Mouse (Mus musculus) C2C12 (cell line): ENCODE data around the gene Zbed4. TPM values are rescaled to one million over a fixed set of nuclear protein-coding genes. Genes with fewer than 3 reads are reported as not detected.

ENCODE experiments used
- H3K27me3 ChIP-seq: one replicate; pipeline ENCODE4 v1.6.1; 2011; ENCODE audit not compliant: control insufficient read depth, insufficient read depth, insufficient read length
- H3K36me3 ChIP-seq: one replicate; pipeline ENCODE4 v1.6.1; 2011; ENCODE audit not compliant: control insufficient read depth, insufficient read depth
- H3K4me3 ChIP-seq: one replicate; pipeline ENCODE4 v1.5.1; 2011; ENCODE audit warnings: mild to moderate bottlenecking, control low read depth; ENCODE audit not compliant: poor library complexity, insufficient read depth, severe bottlenecking
- H3K79me2 ChIP-seq: one replicate; pipeline ENCODE4 v1.6.1; 2011; ENCODE audit not compliant: control insufficient read depth, insufficient read depth
- H3K79me3 ChIP-seq: one replicate; pipeline ENCODE4 v1.6.1; 2011; ENCODE audit warnings: low read depth, control low read depth
- H3ac ChIP-seq: one replicate; pipeline ENCODE3; 2011; ENCODE audit warnings: low read depth; ENCODE audit not compliant: control insufficient read depth, insufficient read length
- CEBPB ChIP-seq: IDR thresholded peaks from one replicate; pipeline ENCODE4 v1.6.1; 2011; ENCODE audit warnings: low read depth, mild to moderate bottlenecking, control low read depth, moderate library complexity
- CTCF ChIP-seq: IDR thresholded peaks from one replicate; pipeline ENCODE4 v1.5.1; 2011; ENCODE audit not compliant: control insufficient read depth, insufficient read depth, insufficient read length
- FOSL1 ChIP-seq: IDR thresholded peaks from one replicate; pipeline ENCODE4 v1.8.0; 2011; ENCODE audit warnings: mild to moderate bottlenecking, low read length; ENCODE audit not compliant: poor library complexity, insufficient read depth, severe bottlenecking
- MAX ChIP-seq: IDR thresholded peaks from one replicate; pipeline ENCODE4 v1.6.1; 2011; ENCODE audit warnings: mild to moderate bottlenecking, control low read depth
- MYOD1 ChIP-seq: IDR thresholded peaks from one replicate; pipeline ENCODE4 v1.6.1; 2011; ENCODE audit warnings: low read depth; ENCODE audit not compliant: control insufficient read depth, insufficient read length
- MYOG ChIP-seq: IDR thresholded peaks from one replicate; pipeline ENCODE4 v1.6.1; 2011; ENCODE audit not compliant: control insufficient read depth, insufficient read length; ENCODE audit errors: extremely low read depth
- USF1 ChIP-seq: IDR thresholded peaks from one replicate; pipeline ENCODE4 v1.6.1; 2011; ENCODE audit warnings: low read depth, mild to moderate bottlenecking, control low read depth, moderate library complexity
- polyA plus RNA-seq: library from polyadenylated mRNA; unstranded; fragments of >200 nt; fragmentation: generic; extraction: Trizol; gene quantifications from one replicate; pipeline ENCODE4 v1.2.1, GENCODE M21; 2012; ENCODE audit warnings: missing spikeins

The Zbed4 gene
- polyA plus RNA-seq, 1 experiment: 9.6 TPM

GRCm38 (mm10) chr15:88819906-88820303, 68.4 kb downstream of the Zbed4 start:
- peak overlapping the region; percentile 94 for H3K4me3 ChIP-seq
- TF ChIP-seq MYOD1 (peak; percentile 34), USF1 (no peak), MYOG (no peak), CEBPB (no peak), FOSL1 (no peak), MAX (no peak), CTCF (no peak)
- H3K79me3 ChIP-seq: peaks cover 7% of the 10 kb centered on the region
- H3K36me3 ChIP-seq: peaks cover 53% of the 10 kb centered on the region
- H3ac ChIP-seq: peak overlapping the region; percentile 84
- H3K79me2 ChIP-seq: peaks cover 39% of the 10 kb centered on the region
- no peaks in the 10 kb centered on the region for H3K27me3 ChIP-seq

GRCm38 (mm10) chr15:88821403-88821802, 69.9 kb downstream of the Zbed4 start:
- Histone ChIP-seq H3K36me3 (peaks cover 51% of the 10 kb centered on the region), H3K79me3 (peaks cover 7% of the 10 kb centered on the region), H3K27me3 (no peaks in the 10 kb centered on the region), H3ac (no peak overlapping the region), H3K4me3 (peak overlapping the region; percentile 3), H3K79me2 (peaks cover 39% of the 10 kb centered on the region)
- TF ChIP-seq CTCF (no peak), USF1 (no peak), CEBPB (no peak), MAX (no peak), MYOD1 (no peak)

GRCm38 (mm10) chr15:88822513-88822912, 71.1 kb downstream of the Zbed4 start:
- Histone ChIP-seq H3K36me3 (peaks cover 46% of the 10 kb centered on the region), H3K27me3 (no peaks in the 10 kb centered on the region)

GRCm38 (mm10) chr15:88823376-88823775, 71.9 kb downstream of the Zbed4 start:
- Histone ChIP-seq H3K4me3 (no peak overlapping the region), H3K79me2 (peaks cover 29% of the 10 kb centered on the region), H3ac (no peak overlapping the region), H3K27me3 (no peaks in the 10 kb centered on the region), H3K36me3 (peaks cover 44% of the 10 kb centered on the region), H3K79me3 (peaks cover 7% of the 10 kb centered on the region)
- TF ChIP-seq MAX (no peak), CTCF (no peak), USF1 (no peak), MYOD1 (no peak), FOSL1 (no peak), CEBPB (no peak), MYOG (no peak)

More at GRCm38 (mm10) chr15:88822513-88822912, 71.1 kb downstream of the Zbed4 start:
- TF ChIP-seq MYOD1 (no peak), MAX (no peak), CEBPB (no peak), FOSL1 (no peak)
- peaks cover 7% of the 10 kb centered on the region for H3K79me3 ChIP-seq
- H3K79me2 ChIP-seq: peaks cover 38% of the 10 kb centered on the region
- no peak overlapping the region for H3ac ChIP-seq
- H3K4me3 ChIP-seq: no peak overlapping the region

GRCm38 (mm10) chr15:88827466-88827865, 76.0 kb downstream of the Zbed4 start:
- Histone ChIP-seq H3K4me3 (no peak overlapping the region), H3ac (no peak overlapping the region), H3K27me3 (no peaks in the 10 kb centered on the region), H3K79me2 (no peaks in the 10 kb centered on the region), H3K79me3 (no peaks in the 10 kb centered on the region), H3K36me3 (peaks cover 34% of the 10 kb centered on the region)
- no peak for TF ChIP-seq FOSL1
- TF ChIP-seq USF1: no peak
- no peak for TF ChIP-seq MAX
- no peak for TF ChIP-seq MYOD1
- no peak for TF ChIP-seq CTCF
- no peak for TF ChIP-seq MYOG
- no peak for TF ChIP-seq CEBPB

DNA sequence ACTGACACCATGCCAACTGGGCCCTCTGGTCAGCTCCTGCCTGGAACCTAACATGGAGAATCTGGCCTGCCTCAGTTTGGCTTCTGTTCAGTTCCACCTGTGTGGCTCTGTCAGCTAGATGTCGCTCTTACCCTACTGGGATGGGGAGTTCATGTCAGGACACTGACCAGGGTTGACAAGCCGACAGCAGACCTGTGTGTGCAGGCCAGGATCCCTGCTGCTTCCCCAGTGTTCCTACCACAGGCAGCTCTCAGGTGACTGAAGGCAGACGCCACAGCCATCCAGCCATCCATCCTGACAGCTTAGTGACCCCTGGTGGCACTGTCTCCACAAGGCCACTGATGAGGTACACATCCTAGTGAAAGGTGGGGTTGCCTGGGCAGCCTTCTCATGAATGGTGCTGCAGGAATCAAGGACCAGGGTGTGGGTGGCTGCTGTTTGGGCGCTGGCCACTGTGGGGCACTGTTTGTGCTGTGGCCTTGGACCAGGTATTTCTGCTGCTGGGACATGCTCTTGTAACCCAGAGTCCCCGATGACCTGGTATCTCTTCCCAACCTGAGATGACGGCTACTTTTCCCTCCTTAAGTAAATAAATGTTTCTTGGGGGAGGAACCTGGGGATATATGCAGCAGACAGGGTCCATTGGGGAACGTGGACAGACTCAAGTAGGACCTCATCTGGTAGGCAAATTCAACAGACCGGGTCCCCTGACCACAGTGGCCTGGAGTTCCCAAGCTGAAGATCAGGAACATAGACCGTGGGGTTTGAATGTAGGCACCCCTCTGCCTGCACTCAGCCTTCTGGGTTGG, 76.7 kb downstream of the Zbed4 start:
- Histone ChIP-seq H3ac (no peak overlapping the region), H3K36me3 (peaks cover 28% of the 10 kb centered on the region), H3K27me3 (no peaks in the 10 kb centered on the region), H3K4me3 (no peak overlapping the region), H3K79me3 (no peaks in the 10 kb centered on the region), H3K79me2 (no peaks in the 10 kb centered on the region)
- no peak for TF ChIP-seq MAX
- TF ChIP-seq CTCF: peak; percentile 95
- no peak for TF ChIP-seq MYOG
